Mouse (Mus musculus) limb, embryonic 14.5 days (tissue): Measurements from ENCODE around the gene Sgsm3. TPM values are rescaled to one million over a fixed set of nuclear protein-coding genes. Genes with fewer than 3 reads are reported as not detected.
"Not testable (repeated sequence)": the region's sequence is repeated elsewhere in the genome, so short reads cannot be mapped to it uniquely, and the experiment has no call there.

ENCODE experiments used
- ATAC-seq: fragments of 200-750 bp; cut with Nextera tagmentation; 2 replicates; pipeline ENCODE4 v1.8.0; 2017; ENCODE audit warnings: low read depth, moderate number of reproducible peaks, moderate TSS enrichment; ENCODE audit not compliant: low FRiP score
- DNase-seq: peaks from one replicate; pipeline ENCODE4 v3.0.0-alpha.2; 2015; ENCODE audit warnings: low spot score
- H3K27ac ChIP-seq: fragments of 300-500 bp; sonication (generic); replicated peaks from 2 replicates; pipeline ENCODE4 v1.5.1; 2014; ENCODE audit warnings: low read depth, mild to moderate bottlenecking, low read length, moderate library complexity, mixed read lengths
- H3K27me3 ChIP-seq: fragments of 300-500 bp; sonication (generic); 2 replicates; pipeline ENCODE4 v1.6.1; 2014; ENCODE audit warnings: low read length, mixed read lengths; ENCODE audit not compliant: control insufficient read depth, insufficient read depth
- H3K36me3 ChIP-seq: fragments of 300-500 bp; sonication (generic); 2 replicates; pipeline ENCODE4 v1.6.1; 2014; ENCODE audit warnings: mild to moderate bottlenecking, low read length, moderate library complexity, mixed read lengths; ENCODE audit not compliant: control insufficient read depth, insufficient read depth
- H3K4me1 ChIP-seq: fragments of 300-500 bp; sonication (generic); 2 replicates; pipeline ENCODE4 v1.6.1; 2014; ENCODE audit warnings: antibody characterized with exemption, low read length, mixed read lengths; ENCODE audit not compliant: control insufficient read depth, insufficient read depth
- H3K4me2 ChIP-seq: fragments of 300-500 bp; sonication (generic); replicated peaks from 2 replicates; pipeline ENCODE4 v1.6.1; 2014; ENCODE audit warnings: low read depth, mild to moderate bottlenecking, low read length, moderate library complexity; ENCODE audit not compliant: severe bottlenecking
- H3K4me3 ChIP-seq: fragments of 300-500 bp; sonication (generic); replicated peaks from 2 replicates; pipeline ENCODE4 v1.5.1; 2014; ENCODE audit warnings: low read length
- H3K9ac ChIP-seq: fragments of 300-500 bp; sonication (generic); 2 replicates; pipeline ENCODE4 v1.6.1; 2014; ENCODE audit warnings: mild to moderate bottlenecking, low read depth, low read length, moderate library complexity; ENCODE audit not compliant: severe bottlenecking
- H3K9me3 ChIP-seq: fragments of 300-500 bp; sonication (generic); 2 replicates; pipeline ENCODE4 v1.6.1; 2016; ENCODE audit warnings: low read length; ENCODE audit not compliant: control insufficient read depth
- POLR2A ChIP-seq: fragments of 200-500 bp; IDR thresholded peaks from 2 replicates; pipeline ENCODE4 v1.8.0; 2012; ENCODE audit warnings: inconsistent platforms, mild to moderate bottlenecking, moderate library complexity, borderline replicate concordance; ENCODE audit not compliant: insufficient read depth, insufficient read length; ENCODE audit errors: extremely low read depth
- WGBS: fragments of 180-500 bp; shearing (Covaris S2); extraction: QIAGEN DNeasy Blood & Tissue Kit; methylation state at CpG from one replicate; pipeline ENCODE4 v1.1.7; 2014; 5-methylcytosine and 5-hydroxymethylcytosine counted together
- polyA plus RNA-seq, 2 experiments: library from polyadenylated mRNA; depleted of rRNA in 1 of 2; stranded (reverse) in 1 of 2; unstranded in 1 of 2; fragments of >200 nt; fragmentation: Nextera tagmentation in 1 of 2; extraction: Ambion mirVana in 1 of 2; gene quantifications; 2 replicates each; pipeline versions ENCODE4 v1.2.1 to v1.2.3; 2012 to 2014

Sgsm3 gene
- polyA plus RNA-seq (2012; rRNA removed): 32.1 and 37.2 TPM in 2 replicates
- 26.2 and 26.3 TPM in 2 replicates for polyA plus RNA-seq (2014; fragmentation: Nextera tagmentation; extraction: Ambion mirVana)

GRCm38 (mm10) chr15:80977620-80978334, at the start of gene Sgsm3:
Gene Sgsm3, plus strand, starts transcription at chr15:80977765.
- H3K9ac ChIP-seq: peak within 1 kb of the TSS; percentile 70
- peak within 1 kb of the TSS; percentile 80 for H3K4me3 ChIP-seq
- H3K27me3 ChIP-seq: no peaks in the 10 kb centered on the region
- WGBS: under 1% methylated on average over 56 of the region's 67 CpGs
- 0 out of 2 replicates have a peak, but pooled peaks have one; percentile 55 for TF ChIP-seq POLR2A
- ATAC-seq (peak; percentile 91), DNase-seq (peak; percentile 84)
- H3K9me3 ChIP-seq: no peaks in the 10 kb centered on the region
- no peaks in the 10 kb centered on the region for H3K36me3 ChIP-seq
- H3K4me2 ChIP-seq: peak within 1 kb of the TSS; percentile 88
- H3K27ac ChIP-seq: no peak within 1 kb of the TSS
- H3K4me1 ChIP-seq: peaks cover 5% of the 10 kb centered on the region; the same call in 1 of the 2 replicates

- DNase-seq: no peak
- Histone ChIP-seq H3K27ac (no peak overlapping the region), H3K9me3 (no peaks in the 10 kb centered on the region), H3K36me3 (peaks cover 70% of the 10 kb centered on the region), H3K4me2 (no peak overlapping the region), H3K4me1 (no peaks in the 10 kb centered on the region), H3K4me3 (no peak overlapping the region), H3K27me3 (no peaks in the 10 kb centered on the region), H3K9ac (no peak overlapping the region)
- WGBS: 81% methylated on average over 20 of the region's 20 CpGs
- 0 out of 2 replicates have a peak, but pooled peaks have one; percentile 26 for ATAC-seq
- no peak for TF ChIP-seq POLR2A
Observed at GRCm38 (mm10) chr15:80928811-80929355, 48.7 kb upstream of the Sgsm3 start.

- 17% methylated on average over 13 of the region's 16 CpGs for WGBS
- H3K27me3 ChIP-seq: no peaks in the 10 kb centered on the region
- no peaks in the 10 kb centered on the region for H3K9me3 ChIP-seq
- H3K4me2 ChIP-seq: no peak overlapping the region
- peaks cover 65% of the 10 kb centered on the region for H3K36me3 ChIP-seq
- no peak for TF ChIP-seq POLR2A
- no peak overlapping the region for H3K4me3 ChIP-seq
- no peaks in the 10 kb centered on the region for H3K4me1 ChIP-seq
- ATAC-seq (peak; percentile 51; the same call in 1 of the 2 replicates), DNase-seq (peak; percentile 54)
- H3K9ac ChIP-seq: no peak overlapping the region
- H3K27ac ChIP-seq: 0 out of 2 replicates have a peak overlapping the region, but pooled peaks have one; percentile 26
Observed at GRCm38 (mm10) chr15:80930048-80930571, 47.5 kb upstream of the Sgsm3 start.

- not testable (repeated sequence) for H3K9me3 ChIP-seq, H3K27ac ChIP-seq, DNase-seq, H3K27me3 ChIP-seq, H3K9ac ChIP-seq, H3K4me3 ChIP-seq, H3K4me1 ChIP-seq, ATAC-seq, H3K4me2 ChIP-seq
- H3K36me3 ChIP-seq: peaks cover 61% of the 10 kb centered on the region
- WGBS: 76% methylated on average over 23 of the region's 23 CpGs
Observed at GRCm38 (mm10) chr15:80930676-80931320, 46.8 kb upstream of the Sgsm3 start.

GRCm38 (mm10) chr15:80931345-80931960, 46.1 kb upstream of the Sgsm3 start:
- no peaks in the 10 kb centered on the region for H3K4me1 ChIP-seq
- H3K9me3 ChIP-seq: no peaks in the 10 kb centered on the region
- 84% methylated on average over 9 of the region's 9 CpGs for WGBS
- H3K4me2 ChIP-seq: no peak overlapping the region
- no peak overlapping the region for H3K9ac ChIP-seq
- no peak for DNase-seq
- no peak for TF ChIP-seq POLR2A
- no peak overlapping the region for H3K4me3 ChIP-seq
- no peaks in the 10 kb centered on the region for H3K27me3 ChIP-seq
- no peak overlapping the region for H3K27ac ChIP-seq
- ATAC-seq: no peak
- peaks cover 61% of the 10 kb centered on the region for H3K36me3 ChIP-seq
